Mouse (Mus musculus) brain, embryonic 14.5 days (tissue): ENCODE measurements around the gene Slc4a5.

Source experiments
- CTCF ChIP-seq: fragments of 200-500 bp; IDR thresholded peaks from 2 replicates; pipeline ENCODE4 v1.5.1; 2012; ENCODE audit warnings: inconsistent platforms, mild to moderate bottlenecking, moderate library complexity, borderline replicate concordance; ENCODE audit not compliant: insufficient read depth, insufficient read length; ENCODE audit errors: extremely low read depth
- POLR2A ChIP-seq: fragments of 200-500 bp; IDR thresholded peaks from 2 replicates; pipeline ENCODE4 v1.6.1; 2012; ENCODE audit warnings: mild to moderate bottlenecking, inconsistent platforms, borderline replicate concordance; ENCODE audit not compliant: poor library complexity, insufficient read depth, insufficient read length, severe bottlenecking; ENCODE audit errors: extremely low read depth

DNA sequence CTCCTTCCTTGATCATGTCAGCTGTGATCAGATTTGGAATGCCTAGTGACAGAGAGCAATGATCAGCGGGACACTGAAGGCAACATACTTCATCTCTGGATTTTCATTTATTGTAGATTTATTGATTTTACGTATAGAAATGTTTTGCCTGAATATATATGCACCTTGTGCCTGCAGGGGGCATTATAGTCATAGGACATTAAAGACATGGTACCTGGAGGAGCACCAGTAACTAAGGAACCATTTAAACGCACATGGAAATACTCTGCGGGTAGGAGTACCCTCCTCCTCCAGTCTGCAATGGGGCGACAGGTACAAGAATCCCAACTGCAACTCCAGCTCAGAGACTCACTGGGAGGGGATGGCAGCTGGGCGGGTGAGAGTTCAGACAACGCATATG is 89.4 kb downstream of the Slc4a5 start:
- TF ChIP-seq POLR2A (no peak), CTCF (no peak)
